Mouse (Mus musculus) granulocyte monocyte progenitor cell, adult 5-6 weeks (primary cell): Measurements from ENCODE around the gene Rogdi. TPM values are rescaled to one million over a fixed set of nuclear protein-coding genes. Genes with fewer than 3 reads are reported as not detected.
A peak's percentile ranks its signal among the peaks of the same experiment; 100 is the strongest.

ENCODE experiments used
- ATAC-seq: replicated peaks from 2 replicates; pipeline ENCODE4 v1.8.0; 2016; ENCODE audit warnings: mild to moderate bottlenecking, moderate TSS enrichment, inconsistent platforms; ENCODE audit not compliant: poor library complexity, severe bottlenecking
- total RNA-seq, 2 experiments: library from RNA; stranded (forward) in 1 of 2; stranded (reverse) in 1 of 2; fragments of 200-712, 200-1000 nt in 1 of 2; fragments of >200 nt in 1 of 2; fragmentation: Nextera tagmentation in 1 of 2; gene quantifications; 2 replicates each; pipeline ENCODE4 v1.2.3; 2014 to 2017

Rogdi gene
- 61.2 and 81.6 TPM in 2 replicates for total RNA-seq (2014; fragmentation: Nextera tagmentation)
- 17.9 and 20.2 TPM in 2 replicates for total RNA-seq (2017)

GRCm38 (mm10) chr16:5013054-5013838, at the start of gene Rogdi:
Gene Rogdi (minus strand): TSS chr16:5013553.
- ATAC-seq, result peak; percentile 86

- peak; percentile 59 for ATAC-seq
Measured at GRCm38 (mm10) chr16:5058114-5058513, 44.8 kb upstream of the Rogdi start.

- peak; percentile 15 for ATAC-seq
Measured at GRCm38 (mm10) chr16:5050251-5051110, 37.1 kb upstream of the Rogdi start.

GRCm38 (mm10) chr16:5049774-5050234, 36.5 kb upstream of the Rogdi start, which contains the start of the genes Glyr1 and Ubn1:
Gene Glyr1 (minus strand): TSS chr16:5049863.
Gene Ubn1 (plus strand): TSS chr16:5050057.
- peak; percentile 89 for ATAC-seq

DNA sequence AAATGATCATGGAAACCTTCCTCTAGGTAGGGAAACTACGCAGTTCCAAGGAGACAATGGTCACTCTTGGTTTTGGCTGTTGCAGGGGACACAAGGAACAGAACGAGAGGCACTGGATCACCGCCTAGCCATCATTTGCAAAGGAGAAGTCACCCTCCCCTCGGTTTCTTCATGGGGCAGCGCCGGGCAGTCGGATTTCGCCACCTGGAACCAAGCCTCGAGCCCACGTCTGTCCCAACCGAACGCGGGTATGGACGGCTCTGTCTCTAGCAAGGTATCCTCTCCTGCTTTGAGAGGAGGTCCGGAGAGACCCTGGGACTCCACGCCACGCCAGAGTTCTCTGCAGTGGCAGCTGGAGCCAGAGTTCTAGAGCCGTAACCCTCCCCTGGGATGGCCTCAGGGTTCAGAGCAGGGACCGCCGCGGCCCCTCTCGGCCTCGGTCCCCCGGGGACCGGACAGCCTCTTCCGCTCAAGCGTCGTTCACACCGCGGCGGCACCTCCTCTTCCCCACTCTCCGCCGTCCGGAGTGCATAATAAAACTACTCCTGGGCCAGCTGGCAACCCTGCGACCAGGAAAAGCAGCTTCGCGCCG, 35.9 kb upstream of the Rogdi start:
- ATAC-seq, result peak; percentile 44

- ATAC-seq, result no peak
Measured at GRCm38 (mm10) chr16:5045322-5045721, 32.0 kb upstream of the Rogdi start.

DNA sequence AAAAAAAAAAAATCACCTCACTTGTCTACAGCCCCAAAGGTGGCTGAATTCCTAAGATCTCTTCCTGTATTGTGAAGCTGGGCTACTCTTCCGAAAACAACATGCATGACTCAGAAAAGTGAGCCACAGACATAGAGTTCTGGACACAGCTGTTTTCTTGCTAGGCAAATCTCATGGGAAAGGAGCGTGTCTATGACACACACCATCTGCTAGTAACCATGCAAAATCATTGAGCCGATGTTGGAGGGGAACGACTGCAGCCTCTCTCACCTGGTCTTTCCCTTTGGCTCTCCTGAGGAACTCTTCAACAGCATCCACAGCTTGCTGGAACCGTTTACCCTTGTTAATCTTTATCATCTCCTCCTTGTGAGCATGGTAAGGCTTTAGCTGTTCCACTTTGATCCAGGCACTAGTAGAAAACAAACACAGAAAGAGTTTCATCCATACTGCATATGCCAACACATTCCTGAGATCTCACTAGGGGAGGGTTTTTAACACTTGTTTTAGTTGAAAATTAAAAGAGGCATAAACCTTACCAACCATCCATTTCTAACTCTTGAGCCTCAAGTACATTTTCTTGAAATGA, 23.4 kb upstream of the Rogdi start:
- ATAC-seq, result no peak

DNA sequence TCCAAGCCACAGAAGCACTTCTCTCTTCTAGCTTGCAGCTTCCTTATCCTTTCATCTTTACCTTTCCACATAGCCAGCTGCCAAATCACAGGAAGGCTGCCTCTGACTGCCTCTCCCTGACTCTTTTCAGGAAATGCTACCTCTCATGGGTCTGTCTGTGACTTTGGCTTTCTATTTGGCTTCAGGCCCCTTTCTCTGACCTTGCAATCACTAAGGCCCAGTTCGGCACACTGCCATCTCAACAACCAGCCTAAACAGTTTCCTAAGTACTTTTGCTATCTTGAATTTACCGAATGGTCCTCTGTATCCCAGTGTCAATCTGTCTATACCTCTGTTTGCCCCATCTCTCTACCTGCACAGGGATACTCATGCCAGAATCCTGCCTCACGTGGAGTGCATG, 22.2 kb upstream of the Rogdi start:
- no peak for ATAC-seq

- ATAC-seq, result peak; percentile 65
Measured at GRCm38 (mm10) chr16:5029847-5030246, 16.5 kb upstream of the Rogdi start.

DNA sequence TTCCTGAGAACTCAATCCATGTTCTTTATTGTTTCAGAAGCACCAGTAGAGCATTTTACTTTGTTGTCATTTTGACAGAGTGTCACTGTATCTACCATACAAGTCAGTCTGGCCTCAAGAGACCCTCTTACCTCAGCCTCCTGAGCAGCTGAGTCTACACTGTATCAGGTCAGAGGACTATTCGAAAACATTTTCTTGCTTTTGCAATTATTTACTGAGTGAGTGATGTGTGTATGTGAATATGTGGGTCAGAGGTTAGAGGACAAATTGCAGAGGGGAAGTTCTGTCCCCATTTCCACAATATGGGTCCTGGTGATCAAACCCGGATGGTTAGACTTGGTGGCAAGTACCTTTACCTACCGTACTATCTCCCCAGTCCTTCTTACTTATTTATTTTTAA, 10.7 kb upstream of the Rogdi start:
- no peak for ATAC-seq

GRCm38 (mm10) chr16:5014578-5014977, 1.2 kb upstream of the Rogdi start:
- ATAC-seq, result no peak

- no peak for ATAC-seq
Measured at GRCm38 (mm10) chr16:5012036-5013005, 1.0 kb downstream of the Rogdi start.

DNA sequence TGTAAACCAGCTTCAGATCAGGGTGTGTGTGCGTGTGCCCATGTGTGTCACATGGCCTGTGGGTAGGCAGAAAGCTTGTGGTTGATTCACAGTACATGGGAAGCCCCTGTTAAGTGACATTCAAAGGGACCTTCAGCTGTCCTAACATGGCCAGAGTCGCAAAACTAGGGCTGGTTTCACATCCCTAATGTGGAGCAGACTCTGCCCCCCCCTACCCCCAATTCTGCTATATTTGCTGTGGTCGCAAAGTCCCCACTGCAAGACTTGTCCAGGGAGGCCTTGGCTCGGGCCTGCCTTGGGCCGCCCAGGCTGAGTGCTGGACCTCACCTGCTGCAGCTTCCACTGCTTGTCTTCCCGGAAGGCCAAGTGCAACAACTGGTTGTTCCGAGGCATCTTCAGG, 2.1 kb downstream of the Rogdi start:
- ATAC-seq, result peak; percentile 49

DNA sequence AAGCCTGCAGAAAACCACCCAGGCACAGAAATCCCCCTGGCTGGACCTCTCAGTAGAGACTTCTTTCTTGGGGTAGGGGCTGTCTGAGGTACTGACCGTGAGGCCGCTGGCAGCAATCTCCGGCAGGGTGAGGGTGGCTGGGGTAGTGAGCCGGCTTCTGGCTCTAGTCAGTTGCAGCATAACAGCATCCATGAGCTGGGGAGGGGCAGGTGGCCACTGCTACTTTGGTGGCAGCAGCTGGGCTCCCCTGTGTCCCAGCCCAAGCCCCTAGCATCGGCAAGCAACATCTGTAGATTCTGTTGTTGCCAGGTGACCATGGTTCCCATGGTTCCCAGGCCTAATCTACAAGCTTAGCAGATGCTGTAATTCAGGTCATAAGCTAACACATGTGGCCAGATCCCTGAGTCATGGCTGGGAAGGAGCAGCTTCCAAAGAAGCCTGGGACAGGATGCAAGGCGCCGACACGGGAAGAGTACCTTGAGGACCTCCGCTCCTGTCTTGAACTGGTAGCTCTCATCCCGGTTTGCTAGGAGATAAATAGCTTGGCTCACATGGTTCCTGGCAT, 2.9 kb downstream of the Rogdi start:
- no peak for ATAC-seq

GRCm38 (mm10) chr16:5008076-5008475, 5.3 kb downstream of the Rogdi start:
- ATAC-seq, result no peak

DNA sequence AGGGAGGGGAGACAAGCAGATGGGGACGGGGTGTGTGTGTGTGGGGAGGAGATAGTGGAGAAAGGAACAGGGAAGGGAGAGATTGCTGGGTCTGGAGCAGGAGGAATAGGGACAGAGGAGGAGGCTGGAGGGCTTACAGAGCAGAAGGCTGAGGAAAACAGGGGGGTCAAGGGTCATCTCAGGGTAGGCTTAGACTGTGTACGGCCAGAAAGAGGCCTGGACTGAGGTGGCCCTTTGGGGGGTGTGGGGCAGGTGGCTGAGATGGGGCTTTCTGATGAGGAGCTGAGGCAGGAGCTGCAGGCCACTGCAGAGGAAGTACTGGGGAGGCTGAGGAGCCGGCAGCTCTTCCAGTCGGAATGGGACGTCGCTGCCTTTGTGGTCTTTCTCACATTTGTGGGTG, 5.9 kb downstream of the Rogdi start:
- ATAC-seq, result no peak

GRCm38 (mm10) chr16:5007067-5007466, 6.3 kb downstream of the Rogdi start, which contains the start of gene Smim22:
Gene Smim22 (plus strand): TSS chr16:5007288.
- no peak for ATAC-seq

- no peak for ATAC-seq
Measured at GRCm38 (mm10) chr16:5000611-5001010, 12.7 kb downstream of the Rogdi start.

- no peak for ATAC-seq
Measured at GRCm38 (mm10) chr16:4998984-4999383, 14.4 kb downstream of the Rogdi start.
